Mouse (Mus musculus) neural tube, embryonic 14.5 days (tissue): ENCODE data around the gene Ganc. TPM values are rescaled to one million over a fixed set of nuclear protein-coding genes. Genes with fewer than 3 reads are reported as not detected.
A peak's percentile ranks its signal among the peaks of the same experiment; 100 is the strongest.

Experiments used
- ATAC-seq: fragments of 200-750 bp; cut with Nextera tagmentation; 2 replicates; pipeline ENCODE4 v1.8.0; 2017; ENCODE audit warnings: low read depth, mild to moderate bottlenecking, moderate TSS enrichment, moderate library complexity
- H3K27ac ChIP-seq: fragments of 300-500 bp; sonication (generic); 2 replicates; pipeline ENCODE4 v1.5.1; 2014; ENCODE audit warnings: low read depth, mild to moderate bottlenecking, control low read depth, low read length, moderate library complexity, mixed read lengths
- H3K27me3 ChIP-seq: fragments of 300-500 bp; sonication (generic); 2 replicates; pipeline ENCODE4 v1.6.1; 2014; ENCODE audit warnings: low read length; ENCODE audit not compliant: control insufficient read depth, insufficient read depth
- H3K36me3 ChIP-seq: fragments of 300-500 bp; sonication (generic); 2 replicates; pipeline ENCODE4 v1.6.1; 2014; ENCODE audit warnings: low read length, mixed read lengths; ENCODE audit not compliant: control insufficient read depth, insufficient read depth
- H3K4me1 ChIP-seq: fragments of 300-500 bp; sonication (generic); 2 replicates; pipeline ENCODE4 v1.6.1; 2014; ENCODE audit warnings: low read length; ENCODE audit not compliant: control insufficient read depth, insufficient read depth
- H3K4me2 ChIP-seq: fragments of 300-500 bp; sonication (generic); 2 replicates; pipeline ENCODE4 v1.6.1; 2014; ENCODE audit warnings: mild to moderate bottlenecking, low read depth, low read length, control low read depth
- H3K4me3 ChIP-seq: fragments of 300-500 bp; sonication (generic); 2 replicates; pipeline ENCODE4 v1.5.1; 2014; ENCODE audit warnings: low read depth, low read length, control low read depth, mixed read lengths
- H3K9ac ChIP-seq: fragments of 300-500 bp; sonication (generic); replicated peaks from 2 replicates; pipeline ENCODE4 v1.6.1; 2014; ENCODE audit warnings: low read depth, mild to moderate bottlenecking, control low read depth, low read length, mixed read lengths
- H3K9me3 ChIP-seq: fragments of 300-500 bp; sonication (generic); 2 replicates; pipeline ENCODE4 v1.6.1; 2016; ENCODE audit warnings: low read length; ENCODE audit not compliant: control insufficient read depth
- WGBS: fragments of 180-500 bp; shearing (Covaris S2); extraction: QIAGEN DNeasy Blood & Tissue Kit; methylation state at CpG from one replicate; pipeline ENCODE4 v1.1.7; 2014; 5-methylcytosine and 5-hydroxymethylcytosine counted together
- polyA plus RNA-seq: library from polyadenylated mRNA; unstranded; fragments of >200 nt; fragmentation: Nextera tagmentation; extraction: Ambion mirVana; gene quantifications from 2 replicates; pipeline ENCODE4 v1.2.1, GENCODE M21; 2014

The Ganc gene
- polyA plus RNA-seq: 9.1 and 10.7 TPM in 2 replicates

DNA sequence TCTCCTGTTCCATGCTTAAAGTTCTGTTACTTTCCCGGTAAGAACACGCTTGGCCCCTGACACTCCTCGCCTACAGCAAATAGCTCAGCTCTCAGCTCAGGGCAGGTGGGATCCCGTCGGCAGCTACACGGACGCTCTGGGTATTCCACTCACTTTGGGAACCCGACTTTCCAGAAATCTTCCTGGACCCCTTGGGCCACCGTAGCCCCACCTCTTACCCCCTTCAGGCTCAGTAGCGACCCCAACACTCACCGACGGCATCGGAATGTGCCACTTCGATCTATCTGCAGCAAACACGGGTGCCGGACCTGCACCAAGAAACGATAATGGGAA lies at the start of gene Ganc:
TSS of gene Ganc (plus strand) at position 244 of the 333 bp plus-strand sequence.
- H3K27me3 ChIP-seq: no peaks in the 10 kb centered on the region
- peaks cover 11% of the 10 kb centered on the region for H3K4me1 ChIP-seq
- peak within 1 kb of the TSS; percentile 77 for H3K4me3 ChIP-seq
- 0% methylated on average over 17 of the region's 17 CpGs for WGBS
- no peaks in the 10 kb centered on the region for H3K36me3 ChIP-seq
- no peaks in the 10 kb centered on the region for H3K9me3 ChIP-seq
- ATAC-seq: peak; percentile 89
- peak within 1 kb of the TSS; percentile 87 for H3K27ac ChIP-seq
- peak within 1 kb of the TSS; percentile 68 for H3K9ac ChIP-seq
- H3K4me2 ChIP-seq: peak within 1 kb of the TSS; percentile 77

DNA sequence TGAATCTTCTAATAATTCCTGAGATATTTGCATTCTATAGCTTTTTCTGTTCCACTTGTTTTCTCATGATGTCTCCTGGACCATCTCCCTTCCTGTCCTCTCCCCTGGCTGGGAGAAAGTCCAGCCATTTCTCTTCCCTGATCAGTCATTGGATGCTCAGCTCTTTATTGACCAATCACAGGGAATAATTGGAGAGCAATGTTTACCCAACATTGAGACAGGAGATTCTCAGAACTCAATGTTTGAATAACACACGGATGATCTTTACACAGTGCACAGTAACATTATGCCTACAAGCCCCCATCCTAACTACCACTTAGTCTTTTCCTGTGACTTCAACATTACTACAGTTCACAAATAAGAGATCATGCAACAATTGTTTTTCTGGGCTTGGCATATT lies 43.3 kb upstream of the Ganc start:
- no peak overlapping the region for H3K27ac ChIP-seq
- no peak overlapping the region for H3K4me3 ChIP-seq
- ATAC-seq: no peak
- WGBS: 92% methylated on average over 1 of the region's 1 CpGs
- H3K36me3 ChIP-seq: peaks cover 50% of the 10 kb centered on the region
- H3K4me2 ChIP-seq: no peak overlapping the region
- no peaks in the 10 kb centered on the region for H3K27me3 ChIP-seq
- no peak overlapping the region for H3K9ac ChIP-seq
- no peaks in the 10 kb centered on the region for H3K9me3 ChIP-seq
- H3K4me1 ChIP-seq: no peaks in the 10 kb centered on the region

- no peak overlapping the region for H3K4me3 ChIP-seq
- no peak overlapping the region for H3K9ac ChIP-seq
- peaks cover 44% of the 10 kb centered on the region for H3K36me3 ChIP-seq
- 97% methylated on average over 3 of the region's 3 CpGs for WGBS
- no peaks in the 10 kb centered on the region for H3K9me3 ChIP-seq
- no peaks in the 10 kb centered on the region for H3K27me3 ChIP-seq
- H3K4me2 ChIP-seq: no peak overlapping the region
- ATAC-seq: no peak
- H3K4me1 ChIP-seq: no peaks in the 10 kb centered on the region
- H3K27ac ChIP-seq: no peak overlapping the region
Observed at GRCm38 (mm10) chr2:120366501-120366900, 37.2 kb upstream of the Ganc start.

DNA sequence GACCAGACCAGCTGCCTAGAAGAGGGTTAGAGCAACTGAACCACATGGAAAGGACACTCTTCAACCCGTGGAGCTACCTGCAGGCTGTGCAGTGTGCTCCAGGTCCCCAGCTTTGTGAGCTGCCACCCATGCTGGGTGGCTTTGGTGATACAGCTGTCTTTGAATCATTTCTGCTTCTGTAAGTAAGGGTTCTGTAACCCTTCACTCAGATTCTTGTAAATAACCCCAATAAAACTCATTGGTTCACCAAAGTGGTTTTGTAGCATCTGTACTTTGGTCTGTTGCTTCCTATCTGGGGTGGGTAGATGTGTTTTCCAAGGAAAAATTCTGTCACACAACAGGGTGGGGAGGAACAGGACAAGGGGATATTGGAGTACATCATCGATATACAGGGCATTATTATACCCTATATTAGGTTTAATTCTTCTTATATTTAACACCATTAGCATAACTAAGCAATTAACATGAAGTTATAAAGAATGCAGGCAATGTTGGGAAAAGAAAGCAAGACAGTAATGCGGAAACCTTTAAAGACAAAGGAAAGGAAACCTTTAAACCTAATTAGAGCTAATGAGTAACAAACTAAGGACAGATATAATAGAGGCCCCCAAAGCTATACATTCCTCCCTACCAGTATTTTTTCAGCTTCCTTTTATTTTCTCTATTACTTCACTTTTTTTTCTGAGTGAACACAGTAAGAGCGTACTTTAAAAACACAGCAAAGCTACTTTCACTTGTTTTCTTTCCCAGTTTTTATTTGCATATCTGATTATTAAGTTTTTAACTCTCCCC lies 36.1 kb upstream of the Ganc start:
- Histone ChIP-seq H3K27ac (no peak overlapping the region), H3K36me3 (peaks cover 43% of the 10 kb centered on the region)
- WGBS: over 99% methylated on average over 4 of the region's 4 CpGs

DNA sequence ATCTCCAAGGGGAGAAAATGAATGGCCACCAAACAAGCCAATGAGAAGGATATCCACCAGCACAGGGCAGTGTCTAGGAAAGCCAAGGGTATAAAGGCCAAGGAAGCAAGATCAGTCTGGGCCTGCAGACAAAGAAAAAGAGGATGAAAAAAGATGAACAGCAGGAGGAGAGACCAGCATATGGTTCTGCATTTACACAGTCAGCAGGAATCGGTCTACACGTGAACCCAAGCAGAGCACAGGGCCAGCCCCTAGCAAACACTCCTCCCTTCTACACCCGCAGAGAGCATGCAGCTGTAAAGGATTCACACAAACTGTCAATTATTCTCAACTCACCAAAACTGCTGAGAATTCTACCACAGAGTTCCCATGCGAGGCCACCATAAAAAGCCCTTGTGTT lies 29.8 kb upstream of the Ganc start:
- Histone ChIP-seq H3K36me3 (peaks cover 37% of the 10 kb centered on the region), H3K9ac (no peak overlapping the region), H3K27me3 (no peaks in the 10 kb centered on the region), H3K9me3 (no peaks in the 10 kb centered on the region), H3K4me3 (no peak overlapping the region), H3K4me1 (no peaks in the 10 kb centered on the region), H3K4me2 (no peak overlapping the region), H3K27ac (no peak overlapping the region)
- no peak for ATAC-seq
- WGBS: 78% methylated on average over 4 of the region's 4 CpGs

More for the DNA sequence above, 36.1 kb upstream of the Ganc start:
- Histone ChIP-seq H3K9me3 (no peaks in the 10 kb centered on the region), H3K9ac (no peak overlapping the region), H3K4me1 (no peaks in the 10 kb centered on the region), H3K27me3 (no peaks in the 10 kb centered on the region), H3K4me2 (no peak overlapping the region), H3K4me3 (no peak overlapping the region)
- no peak for ATAC-seq

DNA sequence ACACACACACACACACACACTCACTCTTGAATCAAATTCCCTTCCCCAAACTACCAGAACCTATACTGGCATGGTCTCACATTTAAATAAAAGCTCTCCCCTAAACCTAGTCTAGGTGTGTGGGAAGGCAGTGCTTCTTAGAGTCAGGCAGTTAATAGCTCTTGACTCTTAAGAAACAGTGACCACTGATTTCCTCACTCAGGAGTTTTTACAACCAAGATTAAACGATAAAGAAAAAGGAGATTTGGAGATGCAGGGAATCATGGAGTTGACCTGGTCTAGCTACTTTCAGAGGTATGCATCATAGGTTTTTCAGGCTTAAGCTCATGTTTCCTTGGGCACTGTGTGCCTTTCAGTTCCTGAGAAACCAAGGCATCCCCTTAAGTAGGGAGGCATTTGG lies 17.4 kb upstream of the Ganc start:
- peaks cover 33% of the 10 kb centered on the region for H3K36me3 ChIP-seq
- H3K27me3 ChIP-seq: no peaks in the 10 kb centered on the region
- H3K4me3 ChIP-seq: no peak overlapping the region
- no peak for ATAC-seq
- WGBS: 97% methylated on average over 1 of the region's 1 CpGs
- no peaks in the 10 kb centered on the region for H3K4me1 ChIP-seq
- no peak overlapping the region for H3K27ac ChIP-seq
- no peak overlapping the region for H3K4me2 ChIP-seq
- H3K9me3 ChIP-seq: no peaks in the 10 kb centered on the region
- H3K9ac ChIP-seq: no peak overlapping the region

GRCm38 (mm10) chr2:120387291-120387690 lies 16.4 kb upstream of the Ganc start:
- Histone ChIP-seq H3K4me3 (no peak overlapping the region), H3K36me3 (peaks cover 31% of the 10 kb centered on the region), H3K4me1 (no peaks in the 10 kb centered on the region), H3K9me3 (no peaks in the 10 kb centered on the region), H3K4me2 (no peak overlapping the region), H3K9ac (no peak overlapping the region), H3K27ac (no peak overlapping the region), H3K27me3 (no peaks in the 10 kb centered on the region)
- WGBS: 95% methylated on average over 1 of the region's 1 CpGs
- ATAC-seq: no peak

GRCm38 (mm10) chr2:120389376-120389775 lies 14.3 kb upstream of the Ganc start:
- no peak overlapping the region for H3K4me2 ChIP-seq
- H3K4me3 ChIP-seq: no peak overlapping the region
- H3K9me3 ChIP-seq: no peaks in the 10 kb centered on the region
- WGBS: 91% methylated on average over 3 of the region's 3 CpGs
- ATAC-seq: no peak
- no peak overlapping the region for H3K27ac ChIP-seq
- H3K27me3 ChIP-seq: no peaks in the 10 kb centered on the region
- H3K36me3 ChIP-seq: peaks cover 41% of the 10 kb centered on the region
- H3K9ac ChIP-seq: no peak overlapping the region
- H3K4me1 ChIP-seq: no peaks in the 10 kb centered on the region

GRCm38 (mm10) chr2:120390934-120391333 lies 12.8 kb upstream of the Ganc start:
- no peaks in the 10 kb centered on the region for H3K9me3 ChIP-seq
- WGBS: 98% methylated on average over 1 of the region's 1 CpGs

More at GRCm38 (mm10) chr2:120390934-120391333, 12.8 kb upstream of the Ganc start:
- H3K27ac ChIP-seq: no peak overlapping the region
- no peak overlapping the region for H3K9ac ChIP-seq
- no peaks in the 10 kb centered on the region for H3K4me1 ChIP-seq
- no peak overlapping the region for H3K4me3 ChIP-seq
- H3K36me3 ChIP-seq: peaks cover 45% of the 10 kb centered on the region
- no peak for ATAC-seq
- H3K4me2 ChIP-seq: no peak overlapping the region
- no peaks in the 10 kb centered on the region for H3K27me3 ChIP-seq
